Mouse (Mus musculus) bone marrow macrophage, adult 2 months (primary cell): ENCODE data around the gene Nprl3.
"Not testable (repeated sequence)": the region's sequence is repeated elsewhere in the genome, so short reads cannot be mapped to it uniquely, and the experiment has no call there.

Experiments
- CTCF ChIP-seq: IDR thresholded peaks from 2 replicates; pipeline ENCODE4 v1.5.1; 2012; ENCODE audit warnings: low read depth, mild to moderate bottlenecking, low read length, moderate library complexity
- POLR2A ChIP-seq: IDR thresholded peaks from 2 replicates; pipeline ENCODE4 v1.6.1; 2012; ENCODE audit warnings: mild to moderate bottlenecking, low read depth, low read length, borderline replicate concordance

DNA sequence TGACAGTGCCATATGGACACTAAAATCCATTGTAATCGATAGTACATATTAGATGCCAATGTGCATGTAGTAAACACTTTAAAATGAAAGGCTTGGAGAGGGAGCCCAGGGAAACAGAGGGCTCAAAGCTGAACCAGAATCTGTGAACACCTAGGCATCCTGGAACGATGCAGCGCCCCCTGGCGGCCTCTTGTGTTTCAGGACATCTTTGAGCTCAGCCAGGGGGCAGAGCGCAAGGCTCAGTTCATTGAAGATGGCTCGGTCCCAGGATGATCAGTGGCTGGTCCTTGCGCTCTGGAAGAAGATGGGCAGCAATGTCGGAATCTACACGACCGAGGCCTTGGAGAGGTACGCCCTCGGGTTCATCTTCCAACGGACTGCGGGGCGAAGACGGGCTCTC lies 32.4 kb upstream of the Nprl3 start, which contains the start of gene Hbq1a:
- peak; percentile 68 for TF ChIP-seq CTCF
- not testable (repeated sequence) for TF ChIP-seq POLR2A
